Mouse (Mus musculus) lung, adult 2 months (tissue): ENCODE results near the gene Gpc6.

Source experiments
- CTCF ChIP-seq: fragments of 200-500 bp; IDR thresholded peaks from 2 replicates; pipeline ENCODE4 v1.5.1; 2011; ENCODE audit warnings: mild to moderate bottlenecking, low read length, control low read depth; ENCODE audit not compliant: insufficient read depth
- POLR2A ChIP-seq: fragments of 200-500 bp; IDR thresholded peaks from 2 replicates; pipeline ENCODE4 v1.6.1; 2011; ENCODE audit warnings: low read depth, mild to moderate bottlenecking, control low read depth, low read length, borderline replicate concordance; ENCODE audit errors: extremely low read depth

DNA sequence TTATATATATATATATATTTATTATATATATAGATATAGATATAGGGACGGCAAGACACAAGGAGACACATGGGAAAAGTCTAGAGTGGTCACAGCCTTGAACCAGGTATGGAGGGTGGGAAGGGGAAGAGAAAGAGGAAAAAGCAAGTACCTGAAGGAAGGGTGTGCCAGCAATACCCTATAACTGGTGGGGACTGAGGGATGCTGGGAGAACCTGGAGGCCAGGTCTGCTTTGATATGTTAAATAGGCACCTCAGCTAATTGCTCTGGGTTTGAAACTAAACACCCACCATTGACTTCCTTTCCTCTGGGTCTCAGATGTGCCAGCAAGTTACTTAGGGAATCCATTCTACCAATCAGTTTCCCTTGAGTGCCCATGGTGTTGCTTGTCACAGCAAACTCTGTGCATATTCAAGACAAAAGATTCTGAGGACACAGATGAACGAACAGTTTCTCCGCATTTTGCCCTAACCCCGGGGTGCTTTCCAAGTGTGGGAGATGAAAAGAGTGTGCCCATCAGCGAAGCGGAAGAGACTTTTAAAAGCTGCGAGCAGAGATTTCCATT lies 42.6 kb upstream of the Gpc6 start:
- no peak for TF ChIP-seq CTCF
- TF ChIP-seq POLR2A = no peak
